Mouse (Mus musculus): ENCODE results near the gene Dusp16. TPM values are rescaled to one million over a fixed set of nuclear protein-coding genes. Genes with fewer than 3 reads are reported as not detected.

The Dusp16 gene
- polyA plus RNA-seq, 1 experiment from 2014 or later = 8.6 TPM

DNA sequence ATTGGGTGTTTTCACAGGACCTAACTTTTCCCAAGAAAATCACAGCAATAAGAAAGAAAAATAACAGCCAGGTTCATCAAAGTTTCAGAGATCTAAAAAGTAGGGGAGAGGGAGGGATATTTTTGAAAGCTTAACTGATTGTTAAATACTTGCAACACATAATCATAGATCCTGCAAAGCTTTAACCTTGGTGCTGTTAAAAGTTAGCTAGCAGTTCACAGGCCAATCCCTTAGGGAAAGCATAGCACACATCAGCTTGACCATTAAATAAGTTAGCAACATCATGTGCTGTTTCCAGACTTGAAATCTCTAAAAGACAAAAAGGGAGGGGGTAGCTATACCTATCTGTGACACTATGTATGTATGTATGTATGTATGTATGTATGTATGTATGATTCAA lies 67.0 kb downstream of the Dusp16 start:
- Histone ChIP-seq H3K36me3 (ENCODE audit: control insufficient read depth, insufficient read depth, low read length) (peaks cover 7% of the 10 kb centered on the region; the same call in 1 of the 2 replicates), H3K4me2 (replicated peaks; ENCODE audit: low read depth) (no peak overlapping the region), H3K9ac (ENCODE audit: low read length) (no peak overlapping the region), H3K4me3 (ENCODE audit: low read depth, low read length) (no peak overlapping the region), H3K27me3 (ENCODE audit: control insufficient read depth, insufficient read depth, low read length) (no peaks in the 10 kb centered on the region), H3K9me3 (ENCODE audit: control insufficient read depth, low read length) (no peaks in the 10 kb centered on the region), H3K4me1 (replicated peaks; ENCODE audit: control insufficient read depth, insufficient read depth) (no peaks in the 10 kb centered on the region), H3K27ac (replicated peaks) (no peak overlapping the region)
- DNase-seq (ENCODE audit: low spot score) (no peak), ATAC-seq (ENCODE audit: low FRiP score, low TSS enrichment) (no peak)
- no peak for TF ChIP-seq EP300 (optimal IDR thresholded peaks at IDR 0.05)
- no peak for TF ChIP-seq CTCF (IDR thresholded peaks at IDR 0.05; ENCODE audit: low read depth)

DNA sequence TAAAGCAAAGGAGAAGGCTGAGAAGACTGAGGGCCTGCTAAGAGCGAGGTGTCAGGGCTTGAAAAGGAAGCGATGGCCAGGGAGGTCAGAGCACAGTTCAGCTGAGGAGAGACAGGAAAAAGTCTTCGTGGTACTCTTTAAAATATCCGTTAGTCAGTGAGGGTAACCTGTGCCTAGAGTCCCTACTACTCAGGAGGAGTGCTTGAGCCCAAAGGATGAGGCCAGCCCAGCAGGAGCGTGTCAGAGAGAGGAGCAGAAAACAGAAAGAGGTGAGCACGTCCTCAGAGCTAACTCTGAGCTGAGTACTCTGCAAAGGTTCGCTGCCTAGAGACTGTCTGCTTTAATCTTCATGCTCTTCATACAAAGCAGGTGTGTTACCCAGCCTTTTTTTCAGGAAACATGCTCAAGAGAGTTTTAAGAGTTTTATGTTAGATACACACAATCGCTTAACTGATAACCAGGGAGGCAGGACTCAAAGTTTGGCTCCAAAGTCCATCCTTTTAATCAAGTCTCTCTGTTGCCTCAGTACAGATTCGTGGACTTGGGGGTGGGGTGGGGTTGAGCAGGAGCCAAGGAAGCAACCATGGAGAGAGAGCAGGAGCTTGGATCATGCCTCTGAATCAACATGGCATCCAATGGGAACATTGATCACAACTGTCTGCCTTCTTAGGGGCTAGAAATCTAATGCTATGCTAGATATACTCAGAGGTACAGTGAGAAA lies 68.4 kb downstream of the Dusp16 start:
- WGBS = 75% methylated on average over 9 of the region's 9 CpGs
- no peak overlapping the region for H3K4me2 ChIP-seq (replicated peaks; ENCODE audit: low read depth)

DNA sequence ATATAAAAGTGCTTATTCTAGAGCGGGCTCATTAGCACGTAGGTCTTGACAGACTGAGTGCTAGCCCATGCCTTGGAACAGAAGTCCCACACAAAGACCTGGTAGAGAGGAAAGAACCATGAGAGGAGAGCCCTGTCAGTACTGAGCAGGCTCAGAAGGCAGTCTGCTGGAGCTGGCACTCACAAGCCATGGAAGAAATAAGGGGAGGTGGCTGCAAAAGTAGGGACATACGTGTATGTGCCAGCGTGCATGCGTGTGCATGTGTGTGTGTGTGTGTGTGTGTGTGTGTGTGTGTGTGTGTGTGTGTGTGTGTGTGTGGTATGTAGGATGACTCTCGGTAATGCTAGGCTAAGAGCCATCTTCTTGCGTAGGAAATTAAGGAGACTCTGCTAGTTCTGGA lies 69.1 kb downstream of the Dusp16 start:
- Histone ChIP-seq H3K36me3 (ENCODE audit: control insufficient read depth, insufficient read depth, low read length) (peaks cover 14% of the 10 kb centered on the region; the same call in 1 of the 2 replicates), H3K4me1 (replicated peaks; ENCODE audit: control insufficient read depth, insufficient read depth) (no peaks in the 10 kb centered on the region), H3K27me3 (ENCODE audit: control insufficient read depth, insufficient read depth, low read length) (no peaks in the 10 kb centered on the region), H3K9me3 (ENCODE audit: control insufficient read depth, low read length) (no peaks in the 10 kb centered on the region), H3K4me3 (ENCODE audit: low read depth, low read length) (no peak overlapping the region), H3K9ac (ENCODE audit: low read length) (no peak overlapping the region), H3K4me2 (replicated peaks; ENCODE audit: low read depth) (no peak overlapping the region), H3K27ac (replicated peaks) (no peak overlapping the region)
- WGBS = 89% methylated on average over 7 of the region's 7 CpGs
- no peak for TF ChIP-seq CTCF (IDR thresholded peaks at IDR 0.05; ENCODE audit: low read depth)
- no peak for TF ChIP-seq EP300 (optimal IDR thresholded peaks at IDR 0.05)
- DNase-seq (ENCODE audit: low spot score) = no peak
- no peak for ATAC-seq (ENCODE audit: low FRiP score, low TSS enrichment)

More for the DNA sequence above, 68.4 kb downstream of the Dusp16 start:
- Histone ChIP-seq H3K36me3 (ENCODE audit: control insufficient read depth, insufficient read depth, low read length) (peaks cover 8% of the 10 kb centered on the region; the same call in 1 of the 2 replicates), H3K9me3 (ENCODE audit: control insufficient read depth, low read length) (no peaks in the 10 kb centered on the region), H3K27me3 (ENCODE audit: control insufficient read depth, insufficient read depth, low read length) (no peaks in the 10 kb centered on the region), H3K4me3 (ENCODE audit: low read depth, low read length) (no peak overlapping the region), H3K9ac (ENCODE audit: low read length) (no peak overlapping the region), H3K27ac (replicated peaks) (no peak overlapping the region), H3K4me1 (replicated peaks; ENCODE audit: control insufficient read depth, insufficient read depth) (no peaks in the 10 kb centered on the region)
- ATAC-seq (ENCODE audit: low FRiP score, low TSS enrichment) (peak; percentile 77), DNase-seq (ENCODE audit: low spot score) (peak; percentile 65)
- no peak for TF ChIP-seq CTCF (IDR thresholded peaks at IDR 0.05; ENCODE audit: low read depth)
- TF ChIP-seq EP300 (optimal IDR thresholded peaks at IDR 0.05) = no peak

DNA sequence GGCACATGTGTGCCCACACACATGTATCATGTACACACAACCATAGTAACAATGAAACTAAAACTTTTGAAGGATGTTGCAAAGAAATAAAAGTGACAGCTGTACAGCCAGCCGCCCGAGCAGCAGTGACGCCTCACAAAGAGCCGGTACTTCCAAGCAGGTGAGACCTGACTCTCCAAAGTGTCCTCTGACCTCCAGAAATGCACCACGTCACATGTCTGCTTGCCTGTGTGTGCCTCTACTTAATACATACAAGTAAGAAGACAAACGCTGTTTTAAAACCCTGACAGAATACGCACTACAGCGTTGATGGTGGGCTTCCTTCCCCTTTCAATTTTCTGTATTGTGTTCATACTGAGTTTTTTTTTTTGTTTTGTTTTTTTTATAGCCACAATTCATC lies 69.5 kb downstream of the Dusp16 start:
- Histone ChIP-seq H3K4me1 (replicated peaks; ENCODE audit: control insufficient read depth, insufficient read depth) (no peaks in the 10 kb centered on the region), H3K9me3 (ENCODE audit: control insufficient read depth, low read length) (no peaks in the 10 kb centered on the region), H3K9ac (ENCODE audit: low read length) (no peak overlapping the region), H3K36me3 (ENCODE audit: control insufficient read depth, insufficient read depth, low read length) (peaks cover 16% of the 10 kb centered on the region; the same call in 1 of the 2 replicates), H3K4me2 (replicated peaks; ENCODE audit: low read depth) (no peak overlapping the region), H3K27me3 (ENCODE audit: control insufficient read depth, insufficient read depth, low read length) (no peaks in the 10 kb centered on the region), H3K27ac (replicated peaks) (no peak overlapping the region), H3K4me3 (ENCODE audit: low read depth, low read length) (no peak overlapping the region)
- TF ChIP-seq EP300 (optimal IDR thresholded peaks at IDR 0.05) = no peak
- TF ChIP-seq CTCF (IDR thresholded peaks at IDR 0.05; ENCODE audit: low read depth) = no peak
- DNase-seq (ENCODE audit: low spot score) (no peak), ATAC-seq (ENCODE audit: low FRiP score, low TSS enrichment) (no peak)
- 85% methylated on average over 8 of the region's 8 CpGs for WGBS

DNA sequence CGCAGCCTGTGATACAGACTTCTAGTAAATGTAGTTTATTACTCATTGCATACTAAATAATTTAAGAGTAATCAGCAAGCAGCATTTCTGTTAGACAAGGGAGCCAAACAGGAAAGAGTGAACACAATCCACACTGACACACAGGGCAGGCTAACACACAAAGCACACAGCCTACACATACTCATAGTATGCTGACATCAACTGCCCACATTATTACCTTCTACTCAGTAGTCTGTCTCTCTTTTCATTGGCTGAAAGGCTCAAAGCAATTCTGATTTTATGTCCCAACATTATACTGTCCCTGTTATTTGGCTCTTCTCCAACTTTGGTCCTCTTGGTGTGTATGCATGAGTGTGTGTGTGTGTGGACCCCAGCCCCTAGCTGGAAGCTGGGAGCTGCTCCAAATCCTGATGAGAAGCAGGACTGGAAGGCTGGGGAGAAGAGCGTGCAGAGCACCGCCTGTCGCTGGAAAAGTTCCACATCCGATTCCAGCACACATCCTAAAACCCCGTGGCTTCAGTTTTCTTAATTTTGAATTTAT lies 70.6 kb downstream of the Dusp16 start:
- DNase-seq (ENCODE audit: low spot score) (no peak), ATAC-seq (ENCODE audit: low FRiP score, low TSS enrichment) (no peak)
- Histone ChIP-seq H3K36me3 (ENCODE audit: control insufficient read depth, insufficient read depth, low read length) (peaks cover 13% of the 10 kb centered on the region; the same call in 1 of the 2 replicates), H3K4me3 (ENCODE audit: low read depth, low read length) (no peak overlapping the region), H3K4me2 (replicated peaks; ENCODE audit: low read depth) (no peak overlapping the region), H3K9me3 (ENCODE audit: control insufficient read depth, low read length) (no peaks in the 10 kb centered on the region), H3K27ac (replicated peaks) (no peak overlapping the region), H3K4me1 (replicated peaks; ENCODE audit: control insufficient read depth, insufficient read depth) (no peaks in the 10 kb centered on the region), H3K9ac (ENCODE audit: low read length) (no peak overlapping the region), H3K27me3 (ENCODE audit: control insufficient read depth, insufficient read depth, low read length) (no peaks in the 10 kb centered on the region)
- 70% methylated on average over 6 of the region's 6 CpGs for WGBS
- TF ChIP-seq EP300 (optimal IDR thresholded peaks at IDR 0.05) = no peak
- TF ChIP-seq CTCF (IDR thresholded peaks at IDR 0.05; ENCODE audit: low read depth) = no peak

DNA sequence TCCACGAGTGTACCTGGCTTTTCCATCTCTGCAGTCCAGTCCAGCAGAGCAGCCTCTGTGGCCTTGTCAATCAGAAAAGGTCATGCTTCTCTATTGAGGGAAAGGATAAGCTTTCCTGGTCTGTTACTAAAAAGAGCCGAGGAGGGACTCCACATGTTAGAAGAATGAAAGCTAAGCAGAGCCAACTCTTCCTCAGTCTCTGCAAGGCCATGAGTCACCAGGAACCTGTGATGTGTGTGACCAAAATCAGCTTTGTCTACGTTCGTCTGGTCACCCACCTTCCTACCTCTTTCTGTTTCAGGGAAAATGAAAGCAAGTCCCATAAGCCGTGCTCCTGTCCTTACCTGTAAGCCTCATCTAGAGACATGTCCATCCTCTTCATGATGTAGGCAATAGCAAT lies 72.3 kb downstream of the Dusp16 start:
- Histone ChIP-seq H3K9ac (ENCODE audit: low read length) (no peak overlapping the region), H3K36me3 (ENCODE audit: control insufficient read depth, insufficient read depth, low read length) (peaks cover 13% of the 10 kb centered on the region; the same call in 1 of the 2 replicates), H3K27ac (replicated peaks) (no peak overlapping the region), H3K4me3 (ENCODE audit: low read depth, low read length) (no peak overlapping the region), H3K27me3 (ENCODE audit: control insufficient read depth, insufficient read depth, low read length) (no peaks in the 10 kb centered on the region), H3K9me3 (ENCODE audit: control insufficient read depth, low read length) (no peaks in the 10 kb centered on the region), H3K4me2 (replicated peaks; ENCODE audit: low read depth) (no peak overlapping the region), H3K4me1 (replicated peaks; ENCODE audit: control insufficient read depth, insufficient read depth) (no peaks in the 10 kb centered on the region)
- ATAC-seq (ENCODE audit: low FRiP score, low TSS enrichment) (no peak), DNase-seq (ENCODE audit: low spot score) (no peak)
- 68% methylated on average over 5 of the region's 5 CpGs for WGBS
- no peak for TF ChIP-seq EP300 (optimal IDR thresholded peaks at IDR 0.05)
- no peak for TF ChIP-seq CTCF (IDR thresholded peaks at IDR 0.05; ENCODE audit: low read depth)

All from stomach, postnatal 0 days (tissue).